Mouse (Mus musculus) heart, embryonic 11.5 days (tissue): ENCODE data around the gene Kbtbd8. TPM values are rescaled to one million over a fixed set of nuclear protein-coding genes. Genes with fewer than 3 reads are reported as not detected.

Experiments
- ATAC-seq: fragments of 200-750 bp; cut with Nextera tagmentation; replicated peaks from 2 replicates; pipeline ENCODE4 v1.8.0; 2017; ENCODE audit warnings: moderate library complexity; ENCODE audit not compliant: insufficient number of reproducible peaks, low FRiP score, low TSS enrichment
- H3K27ac ChIP-seq: fragments of 300-500 bp; sonication (generic); 2 replicates; pipeline ENCODE4 v1.5.1; 2014; ENCODE audit warnings: mild to moderate bottlenecking, low read depth, low read length
- H3K27me3 ChIP-seq: fragments of 300-500 bp; sonication (generic); 2 replicates; pipeline ENCODE4 v1.6.1; 2014; ENCODE audit warnings: mild to moderate bottlenecking, low read length, mixed read lengths; ENCODE audit not compliant: control insufficient read depth, insufficient read depth
- H3K36me3 ChIP-seq: fragments of 300-500 bp; sonication (generic); 2 replicates; pipeline ENCODE4 v1.6.1; 2014; ENCODE audit warnings: mild to moderate bottlenecking, low read length, moderate library complexity, mixed read lengths; ENCODE audit not compliant: control insufficient read depth, insufficient read depth
- H3K4me1 ChIP-seq: fragments of 300-500 bp; sonication (generic); 2 replicates; pipeline ENCODE4 v1.6.1; 2014; ENCODE audit warnings: low read length; ENCODE audit not compliant: control insufficient read depth, insufficient read depth
- H3K4me2 ChIP-seq: fragments of 300-500 bp; sonication (generic); 2 replicates; pipeline ENCODE4 v1.6.1; 2014; ENCODE audit warnings: mild to moderate bottlenecking, moderate library complexity
- H3K4me3 ChIP-seq: fragments of 300-500 bp; sonication (generic); 2 replicates; pipeline ENCODE4 v1.5.1; 2014; ENCODE audit warnings: low read depth, low read length
- H3K9ac ChIP-seq: fragments of 300-500 bp; sonication (generic); 2 replicates; pipeline ENCODE4 v1.6.1; 2014; ENCODE audit warnings: mild to moderate bottlenecking, low read depth, low read length, moderate library complexity
- H3K9me3 ChIP-seq: fragments of 300-500 bp; sonication (generic); replicated peaks from 2 replicates; pipeline ENCODE4 v1.6.1; 2016; ENCODE audit warnings: low read length; ENCODE audit not compliant: control insufficient read depth
- WGBS: fragments of 180-500 bp; shearing (Covaris S2); extraction: QIAGEN DNeasy Blood & Tissue Kit; methylation state at CpG from one replicate; pipeline ENCODE4 v1.1.7; 2014; ENCODE audit not compliant: insufficient replicate concordance; 5-methylcytosine and 5-hydroxymethylcytosine counted together
- polyA plus RNA-seq: library from polyadenylated mRNA; unstranded; fragments of >200 nt; fragmentation: Nextera tagmentation; extraction: Ambion mirVana; gene quantifications from 2 replicates; pipeline ENCODE4 v1.2.1, GENCODE M21; 2014

Kbtbd8 gene
- polyA plus RNA-seq, 1 experiment from 2014 or later: 2.3 TPM

DNA sequence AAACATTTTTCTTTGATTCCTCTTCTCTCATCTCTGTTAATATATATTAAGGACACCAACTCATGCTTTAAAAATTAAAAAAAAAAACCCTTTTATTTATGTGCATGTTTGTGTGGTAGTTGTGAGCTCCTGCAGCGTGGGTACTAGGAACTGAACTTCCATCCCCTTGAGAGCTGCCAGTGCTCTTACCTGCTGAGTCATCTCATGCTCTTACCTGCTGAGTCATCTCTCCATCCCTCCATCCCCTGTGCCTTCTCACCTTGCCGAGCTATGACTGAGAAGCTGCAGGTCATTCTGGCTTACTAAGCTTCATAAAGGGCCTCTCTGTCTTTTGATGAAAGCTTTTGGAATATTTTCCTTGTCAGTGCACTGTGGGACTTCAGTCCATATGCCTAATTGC, 34.5 kb downstream of the Kbtbd8 start:
- Histone ChIP-seq H3K4me1 (no peaks in the 10 kb centered on the region; the same call in 1 of the 2 replicates), H3K4me3 (no peak overlapping the region), H3K36me3 (no peaks in the 10 kb centered on the region), H3K4me2 (no peak overlapping the region), H3K27ac (no peak overlapping the region), H3K27me3 (no peaks in the 10 kb centered on the region), H3K9ac (no peak overlapping the region), H3K9me3 (no peaks in the 10 kb centered on the region)
- no peak for ATAC-seq
- WGBS: 65% methylated on average over 2 of the region's 2 CpGs

DNA sequence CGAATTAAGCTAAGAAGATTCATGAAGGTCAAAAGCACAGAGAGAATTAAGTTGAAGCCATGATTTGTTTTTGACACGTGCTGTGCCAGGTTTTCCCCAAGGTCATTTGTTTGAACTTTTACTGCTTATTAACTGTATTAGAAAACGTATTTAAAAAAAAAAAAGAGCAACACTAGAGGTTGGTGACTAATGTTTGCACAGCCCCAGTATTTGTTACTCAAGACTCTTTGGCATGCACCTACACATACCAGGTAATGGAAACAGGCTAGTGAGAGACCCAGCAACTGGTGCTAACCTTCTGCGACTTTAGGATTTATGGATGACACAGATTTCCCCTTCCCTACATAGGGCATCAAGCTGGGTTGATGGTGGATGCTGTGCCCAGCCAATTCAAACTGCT, 46.9 kb downstream of the Kbtbd8 start:
- Histone ChIP-seq H3K4me2 (no peak overlapping the region), H3K9me3 (no peaks in the 10 kb centered on the region), H3K36me3 (no peaks in the 10 kb centered on the region), H3K4me3 (no peak overlapping the region), H3K27ac (no peak overlapping the region), H3K27me3 (no peaks in the 10 kb centered on the region), H3K4me1 (no peaks in the 10 kb centered on the region), H3K9ac (no peak overlapping the region)
- no peak for ATAC-seq
- 58% methylated on average over 4 of the region's 4 CpGs for WGBS

DNA sequence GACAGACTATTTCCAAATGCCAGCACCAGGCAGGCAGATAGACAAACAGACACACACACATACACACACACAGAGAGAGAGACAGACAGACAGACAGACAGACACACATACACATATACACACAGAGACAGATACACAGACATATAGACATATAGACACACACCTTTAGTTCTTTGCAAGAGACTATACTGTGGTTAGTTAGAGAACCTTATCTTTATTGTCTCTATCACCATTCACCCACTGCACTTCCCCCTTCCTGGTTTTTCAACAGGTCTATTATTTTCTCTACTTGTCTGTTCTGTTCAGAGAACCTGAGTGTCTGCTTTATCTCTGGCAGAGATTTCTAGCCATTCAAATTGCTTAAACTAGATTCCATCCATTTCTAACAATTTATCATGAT, 48.6 kb downstream of the Kbtbd8 start:
- Histone ChIP-seq H3K4me3 (no peak overlapping the region), H3K9me3 (no peaks in the 10 kb centered on the region), H3K27me3 (no peaks in the 10 kb centered on the region), H3K36me3 (no peaks in the 10 kb centered on the region), H3K9ac (no peak overlapping the region), H3K27ac (no peak overlapping the region), H3K4me1 (no peaks in the 10 kb centered on the region), H3K4me2 (no peak overlapping the region)
- no peak for ATAC-seq

DNA sequence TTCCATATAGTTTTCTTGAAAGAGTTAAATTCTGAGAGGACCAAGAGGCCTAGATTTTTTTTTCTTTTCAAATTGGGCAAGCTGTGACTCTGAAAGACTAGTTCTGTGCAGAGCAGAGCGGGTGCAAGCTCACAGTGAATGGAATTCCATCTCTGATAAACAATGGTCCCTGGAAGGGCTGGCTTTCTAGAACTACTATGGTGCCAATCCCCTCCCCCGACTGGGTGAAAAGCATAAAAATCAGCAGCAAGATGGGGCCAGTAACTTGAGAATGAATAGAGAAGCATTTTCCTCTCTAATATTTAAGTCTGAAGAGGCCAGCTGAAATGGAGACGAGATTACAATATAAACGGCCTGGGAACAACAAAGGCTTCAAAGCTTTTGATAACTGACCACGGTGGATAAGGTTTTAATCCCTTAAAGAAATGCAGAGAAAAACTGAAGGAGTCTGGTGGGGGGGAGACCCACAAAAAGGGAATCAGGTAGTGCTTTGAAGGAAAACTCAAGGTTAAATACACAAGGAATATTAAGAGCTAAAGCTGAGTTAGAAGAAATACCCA, 50.7 kb downstream of the Kbtbd8 start:
- Histone ChIP-seq H3K27ac (no peak overlapping the region), H3K4me1 (no peaks in the 10 kb centered on the region), H3K4me3 (no peak overlapping the region), H3K36me3 (no peaks in the 10 kb centered on the region), H3K27me3 (no peaks in the 10 kb centered on the region), H3K4me2 (no peak overlapping the region), H3K9ac (no peak overlapping the region), H3K9me3 (no peaks in the 10 kb centered on the region)
- no peak for ATAC-seq
- WGBS: 16% methylated on average over 5 of the region's 5 CpGs

DNA sequence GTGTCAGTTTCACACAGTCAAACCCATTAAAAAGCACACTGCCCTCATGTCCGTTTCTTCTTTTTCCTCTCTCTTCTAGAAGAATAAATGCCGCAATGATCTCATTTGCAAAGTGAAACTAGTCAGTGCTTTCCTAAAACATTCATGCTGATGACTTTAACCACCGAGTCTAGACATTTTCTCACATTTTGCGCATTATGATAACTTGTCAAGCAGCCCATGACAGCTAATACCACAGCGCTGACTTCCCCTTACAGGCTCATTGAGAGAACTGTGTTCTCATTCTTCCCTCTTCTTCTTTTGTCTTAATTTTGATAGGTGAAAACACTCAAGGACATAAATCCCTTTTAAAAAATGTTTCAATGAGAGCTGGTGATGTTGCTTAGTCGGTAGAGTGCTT, 52.4 kb downstream of the Kbtbd8 start:
- WGBS: 80% methylated on average over 6 of the region's 6 CpGs
- H3K9me3 ChIP-seq: no peaks in the 10 kb centered on the region
- H3K36me3 ChIP-seq: no peaks in the 10 kb centered on the region
- H3K4me2 ChIP-seq: no peak overlapping the region
- H3K4me3 ChIP-seq: no peak overlapping the region
- no peak for ATAC-seq
- no peaks in the 10 kb centered on the region for H3K27me3 ChIP-seq
- H3K27ac ChIP-seq: no peak overlapping the region
- H3K9ac ChIP-seq: no peak overlapping the region
- no peaks in the 10 kb centered on the region for H3K4me1 ChIP-seq

DNA sequence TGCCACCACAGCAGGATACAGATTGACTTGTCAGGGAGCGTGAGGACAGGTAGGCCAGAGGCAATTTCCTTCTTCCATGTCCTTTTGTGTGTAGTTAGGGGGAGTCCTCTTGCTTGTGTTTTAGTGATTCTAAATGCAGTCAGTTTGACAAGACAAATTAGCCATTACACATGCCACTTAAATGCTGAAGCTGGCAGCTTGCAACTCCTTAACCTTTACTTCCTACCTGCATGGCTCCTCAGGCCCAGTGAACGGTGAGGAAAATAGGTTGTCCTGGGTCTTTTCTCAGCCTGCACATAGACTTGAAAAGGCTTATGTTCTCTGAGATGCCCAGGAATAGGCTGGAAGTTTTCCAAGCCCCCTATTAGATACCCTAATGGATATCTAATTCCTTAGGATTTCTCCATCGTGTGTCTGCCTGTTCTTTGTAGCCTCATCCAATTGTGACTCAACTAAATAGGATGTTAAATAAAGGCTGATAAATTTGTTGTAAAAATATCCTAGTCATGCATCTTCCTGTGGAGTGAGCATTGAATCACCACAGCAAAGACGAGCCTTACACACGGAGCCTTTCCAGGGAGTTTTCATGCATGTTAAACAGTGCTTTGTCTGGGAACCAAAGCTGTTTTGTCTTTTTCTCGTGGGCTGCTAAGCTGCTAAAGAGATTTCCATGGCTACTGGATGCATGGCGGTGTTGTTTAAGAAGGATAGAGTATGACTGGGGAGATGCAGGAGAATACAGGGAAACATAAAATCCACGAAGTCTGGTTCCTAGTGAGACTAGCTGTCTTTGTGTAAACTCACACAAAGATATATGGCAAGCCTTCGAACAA, 57.5 kb downstream of the Kbtbd8 start:
- no peak overlapping the region for H3K4me3 ChIP-seq
- no peaks in the 10 kb centered on the region for H3K4me1 ChIP-seq
- no peak overlapping the region for H3K9ac ChIP-seq
- 78% methylated on average over 9 of the region's 9 CpGs for WGBS
- H3K9me3 ChIP-seq: no peaks in the 10 kb centered on the region
- H3K27ac ChIP-seq: no peak overlapping the region
- no peak overlapping the region for H3K4me2 ChIP-seq
- H3K27me3 ChIP-seq: no peaks in the 10 kb centered on the region
- no peaks in the 10 kb centered on the region for H3K36me3 ChIP-seq
- no peak for ATAC-seq

Other genes starting within 250 kb of the Kbtbd8 start
- gene Gm10234, start 204.9 kb downstream of the Kbtbd8 start, polyA plus RNA-seq: not detected in 2 replicates